Mouse (Mus musculus) olfactory bulb, adult 2 months (tissue): ENCODE data around the gene Apoc4. TPM values are rescaled to one million over a fixed set of nuclear protein-coding genes. Genes with fewer than 3 reads are reported as not detected.

Experiments
- H3K27ac ChIP-seq: fragments of 200-500 bp; 2 replicates; pipeline ENCODE4 v1.5.1; 2012; ENCODE audit warnings: low read depth, low read length; ENCODE audit not compliant: insufficient read depth
- H3K4me1 ChIP-seq: fragments of 200-500 bp; 2 replicates; pipeline ENCODE4 v1.6.1; 2012; ENCODE audit warnings: low read length; ENCODE audit not compliant: control insufficient read depth, insufficient read depth
- H3K4me3 ChIP-seq: fragments of 200-500 bp; 2 replicates; pipeline ENCODE4 v1.5.1; 2012; ENCODE audit warnings: mild to moderate bottlenecking, low read depth, low read length, moderate library complexity; ENCODE audit not compliant: insufficient read depth
- CTCF ChIP-seq: fragments of 200-500 bp; IDR thresholded peaks from 2 replicates; pipeline ENCODE4 v1.5.1; 2012; ENCODE audit warnings: low read depth, mild to moderate bottlenecking, low read length, moderate library complexity; ENCODE audit not compliant: insufficient read depth
- POLR2A ChIP-seq: fragments of 200-500 bp; IDR thresholded peaks from 2 replicates; pipeline ENCODE4 v1.6.1; 2012; ENCODE audit warnings: mild to moderate bottlenecking, low read depth, low read length, moderate library complexity; ENCODE audit not compliant: insufficient read depth
- WGBS: fragments of 180-500 bp; shearing (Covaris S2); methylation state at CpG from one replicate; pipeline ENCODE4 v1.1.7; 2018; 5-methylcytosine and 5-hydroxymethylcytosine counted together
- polyA plus RNA-seq: library from polyadenylated mRNA; stranded (reverse); fragments of >200 nt; gene quantifications from 2 replicates; pipeline ENCODE4 v1.2.4, GENCODE M21; 2012; ENCODE audit warnings: low replicate concordance; ENCODE audit not compliant: missing spikeins, insufficient read depth, insufficient read length

The Apoc4 gene
- polyA plus RNA-seq, 1 experiment = not detected

DNA sequence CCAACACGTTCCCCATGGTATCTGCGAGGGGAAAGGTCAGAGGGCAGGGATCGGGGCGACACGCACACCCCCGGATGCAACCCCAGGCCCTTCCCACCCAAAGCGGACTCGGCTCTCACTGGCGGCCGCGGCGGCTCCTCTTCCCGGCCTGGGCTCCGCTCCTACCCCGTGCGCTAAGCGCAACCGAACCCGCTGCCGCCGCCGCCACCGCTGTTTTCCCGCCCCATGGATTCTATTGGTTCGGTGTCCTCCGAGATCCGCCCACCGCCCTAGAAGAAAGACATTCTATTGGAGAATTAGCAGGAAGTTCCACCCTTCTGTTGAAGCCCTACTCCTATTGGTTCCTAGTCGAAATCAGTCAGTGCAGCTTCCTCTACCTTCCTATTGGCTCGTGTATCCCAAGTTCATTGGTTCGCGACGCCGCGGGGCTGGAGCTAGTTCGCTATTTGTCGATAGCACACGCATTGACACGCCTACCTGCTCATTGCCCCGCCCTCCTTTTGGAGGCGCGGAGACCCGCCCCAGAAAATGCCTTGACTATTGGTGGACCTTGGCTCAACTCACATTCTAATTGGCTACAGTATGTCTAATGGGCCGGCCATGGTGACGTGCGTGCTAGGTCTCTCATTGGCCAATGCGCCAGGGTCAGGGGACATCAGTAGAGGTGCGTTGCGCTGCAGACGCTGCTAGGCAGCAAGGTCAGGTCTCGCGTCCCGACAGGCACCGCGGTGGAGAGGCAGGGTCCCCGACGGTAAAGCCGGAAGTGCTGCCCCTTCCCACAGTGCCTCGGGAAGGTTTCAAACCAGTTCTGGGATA lies 34.2 kb upstream of the Apoc4 start, which contains the start of gene Tomm40:
TSS of gene Tomm40 (minus strand) at position 200 of the 816 bp plus-strand sequence.
- WGBS = under 1% methylated on average over 59 of the region's 59 CpGs
- Histone ChIP-seq H3K4me3 (peak within 1 kb of the TSS; percentile 67), H3K27ac (peak within 1 kb of the TSS; percentile 89), H3K4me1 (peaks cover 11% of the 10 kb centered on the region)
- TF ChIP-seq CTCF (no peak), POLR2A (peak; percentile 47; the same call in 1 of the 2 replicates)

DNA sequence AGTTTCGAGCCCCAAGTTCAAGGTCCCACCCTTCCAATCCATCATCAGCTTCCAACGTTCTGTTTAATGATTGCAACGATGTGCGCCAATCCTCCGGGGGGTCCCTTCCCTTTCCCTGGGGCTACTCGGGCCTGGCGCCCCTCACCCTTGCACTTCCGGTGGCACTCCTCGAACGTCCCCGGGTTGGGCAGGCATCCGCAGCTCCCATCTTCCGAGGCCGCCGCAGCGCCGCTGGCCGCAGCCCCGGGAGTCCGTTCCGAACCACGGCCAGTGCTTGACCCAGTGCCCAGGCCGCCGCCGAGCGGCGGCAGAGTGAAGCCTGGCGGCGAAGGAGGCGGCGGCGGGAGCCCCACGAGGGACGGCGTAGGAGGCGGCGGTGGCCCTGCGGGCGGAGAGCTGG lies 33.6 kb upstream of the Apoc4 start:
- Histone ChIP-seq H3K4me3 (peak overlapping the region; percentile 67), H3K4me1 (peaks cover 11% of the 10 kb centered on the region), H3K27ac (peak overlapping the region; percentile 26)
- WGBS = under 1% methylated on average over 39 of the region's 39 CpGs
- TF ChIP-seq POLR2A (no peak), CTCF (no peak)

DNA sequence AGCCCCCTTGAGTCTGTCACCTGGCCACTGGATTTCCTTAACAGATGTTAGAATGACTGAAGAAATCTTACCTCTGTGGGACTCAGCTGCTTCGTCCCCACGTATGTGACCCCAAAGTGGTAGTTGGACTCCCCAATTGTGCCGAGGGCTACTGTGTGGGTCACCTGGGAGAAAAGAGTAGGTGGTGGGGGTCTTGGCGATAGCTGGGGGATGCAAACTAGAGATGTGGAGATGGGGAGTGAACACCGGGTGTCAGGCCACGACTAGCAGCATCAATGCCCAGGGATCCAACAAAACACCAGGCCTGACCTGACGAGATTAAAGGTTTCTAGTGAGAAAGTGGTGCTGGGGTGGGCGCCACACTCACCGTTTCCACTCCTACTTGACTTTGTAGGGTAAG lies 32.3 kb upstream of the Apoc4 start:
- Histone ChIP-seq H3K27ac (no peak overlapping the region), H3K4me3 (no peak overlapping the region), H3K4me1 (peaks cover 11% of the 10 kb centered on the region)
- 87% methylated on average over 9 of the region's 9 CpGs for WGBS
- TF ChIP-seq POLR2A (no peak), CTCF (no peak)

DNA sequence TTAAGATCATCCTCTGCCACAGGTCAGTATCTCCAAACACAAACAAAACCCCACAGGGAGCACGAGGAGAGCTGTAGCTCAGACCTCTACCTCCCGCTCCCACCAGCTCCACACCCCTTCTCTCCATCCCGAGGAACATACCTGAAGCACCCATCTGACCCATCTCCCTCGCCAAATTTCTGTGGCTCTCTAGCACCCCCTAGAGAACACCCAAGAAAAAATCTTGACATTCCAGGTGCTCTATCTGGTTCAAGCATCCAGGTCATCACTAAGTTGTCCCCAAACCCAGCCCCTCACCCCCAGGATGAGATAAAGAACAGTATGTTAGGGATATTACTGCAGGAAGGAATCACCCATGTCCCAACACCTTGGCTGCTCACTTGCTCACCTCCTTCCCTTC lies 31.9 kb upstream of the Apoc4 start:
- no peak overlapping the region for H3K27ac ChIP-seq
- 42% methylated on average over 4 of the region's 4 CpGs for WGBS
- no peak overlapping the region for H3K4me3 ChIP-seq
- TF ChIP-seq POLR2A (no peak), CTCF (no peak)
- H3K4me1 ChIP-seq = peaks cover 11% of the 10 kb centered on the region

DNA sequence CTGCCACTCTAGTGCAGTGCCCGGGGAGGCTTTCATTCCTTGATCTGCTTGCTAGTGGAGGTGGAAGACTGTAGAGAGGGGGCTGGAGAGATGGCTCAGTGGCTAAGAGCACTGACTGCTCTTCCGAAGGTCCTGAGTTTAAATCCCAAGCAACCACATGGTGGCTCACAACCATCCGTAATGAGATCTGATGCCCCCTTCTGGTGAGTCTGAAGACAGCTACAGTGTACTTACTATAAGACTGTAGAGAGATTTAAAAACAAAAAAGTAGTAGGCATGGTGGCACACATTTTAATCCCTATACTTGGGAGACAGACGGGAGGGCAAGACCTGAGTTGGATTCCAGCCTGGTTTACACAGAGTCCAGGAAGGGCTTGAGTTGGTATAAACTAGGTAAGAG lies 31.1 kb upstream of the Apoc4 start:
- no peak for TF ChIP-seq POLR2A
- 45% methylated on average over 4 of the region's 4 CpGs for WGBS
- no peak overlapping the region for H3K4me3 ChIP-seq

DNA sequence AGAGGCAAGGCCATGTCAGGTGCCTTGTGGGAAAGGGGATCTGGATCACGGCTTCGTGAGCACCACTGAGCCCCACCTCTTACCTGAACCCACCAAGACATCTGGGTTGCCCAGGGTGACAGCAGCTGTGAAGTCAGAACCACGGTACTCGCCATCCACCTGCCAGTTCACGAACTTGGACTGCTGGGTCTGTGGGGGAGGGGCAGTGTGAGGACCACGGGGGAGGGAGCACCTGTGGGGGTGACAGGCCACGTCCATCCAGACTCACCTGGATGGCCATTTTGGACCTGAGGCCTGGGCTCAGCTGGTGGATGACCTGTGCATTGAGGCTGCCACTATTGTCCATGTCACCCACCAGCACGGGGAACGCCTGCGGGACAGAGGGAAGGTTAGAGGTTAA lies 29.4 kb upstream of the Apoc4 start:
- Histone ChIP-seq H3K4me3 (no peak overlapping the region), H3K4me1 (peaks cover 7% of the 10 kb centered on the region), H3K27ac (no peak overlapping the region)
- TF ChIP-seq CTCF (no peak), POLR2A (no peak)
- WGBS = 88% methylated on average over 10 of the region's 10 CpGs

More for the DNA sequence above, 31.1 kb upstream of the Apoc4 start:
- no peak overlapping the region for H3K27ac ChIP-seq
- H3K4me1 ChIP-seq = peaks cover 11% of the 10 kb centered on the region

DNA sequence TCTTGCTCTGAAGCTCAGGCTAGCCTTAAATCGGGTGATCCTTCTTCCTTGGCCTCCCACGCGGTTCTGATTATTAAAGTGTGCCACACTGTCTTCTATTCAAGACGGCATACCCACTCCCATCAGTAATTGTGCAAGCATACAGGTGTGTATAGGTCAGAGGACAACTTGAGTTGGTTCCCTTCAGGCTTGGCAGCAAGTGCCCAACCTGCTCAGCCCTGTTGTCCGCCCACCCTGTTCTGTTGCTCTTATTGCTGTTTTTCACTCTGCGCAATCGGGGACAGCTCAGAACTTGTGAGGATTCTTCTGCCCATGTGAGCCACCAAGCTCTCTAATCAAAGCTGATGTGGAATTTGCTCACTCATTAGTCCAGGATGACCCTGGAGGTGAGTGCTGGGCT lies 24.0 kb upstream of the Apoc4 start:
- 93% methylated on average over 7 of the region's 7 CpGs for WGBS
- TF ChIP-seq POLR2A = no peak
- no peak for TF ChIP-seq CTCF
- no peak overlapping the region for H3K4me3 ChIP-seq
- peaks cover 3% of the 10 kb centered on the region; the same call in 1 of the 2 replicates for H3K4me1 ChIP-seq
- no peak overlapping the region for H3K27ac ChIP-seq

DNA sequence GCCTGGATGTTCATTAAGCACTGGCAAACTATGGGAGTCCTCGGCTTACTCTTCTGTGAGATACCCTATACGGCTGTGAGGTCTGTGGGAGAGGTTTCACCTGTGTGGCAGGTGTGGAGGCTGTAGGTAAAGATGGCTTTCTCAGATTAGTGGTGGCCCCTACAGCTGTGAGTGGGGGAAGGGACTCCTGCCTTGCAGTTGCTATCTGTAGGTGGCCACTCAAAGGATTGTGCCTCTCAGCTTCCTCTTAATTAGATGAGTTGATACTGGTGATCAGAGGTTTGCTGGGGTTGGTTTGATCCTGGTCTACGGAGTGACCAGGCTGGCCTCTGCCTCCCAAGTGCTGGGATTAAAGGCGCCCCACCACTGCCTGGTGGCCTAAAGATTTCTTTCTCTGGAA lies 23.2 kb upstream of the Apoc4 start:
- TF ChIP-seq POLR2A (no peak), CTCF (no peak)
- no peak overlapping the region for H3K27ac ChIP-seq
- H3K4me1 ChIP-seq = peaks cover 4% of the 10 kb centered on the region
- H3K4me3 ChIP-seq = no peak overlapping the region
- 90% methylated on average over 4 of the region's 4 CpGs for WGBS

DNA sequence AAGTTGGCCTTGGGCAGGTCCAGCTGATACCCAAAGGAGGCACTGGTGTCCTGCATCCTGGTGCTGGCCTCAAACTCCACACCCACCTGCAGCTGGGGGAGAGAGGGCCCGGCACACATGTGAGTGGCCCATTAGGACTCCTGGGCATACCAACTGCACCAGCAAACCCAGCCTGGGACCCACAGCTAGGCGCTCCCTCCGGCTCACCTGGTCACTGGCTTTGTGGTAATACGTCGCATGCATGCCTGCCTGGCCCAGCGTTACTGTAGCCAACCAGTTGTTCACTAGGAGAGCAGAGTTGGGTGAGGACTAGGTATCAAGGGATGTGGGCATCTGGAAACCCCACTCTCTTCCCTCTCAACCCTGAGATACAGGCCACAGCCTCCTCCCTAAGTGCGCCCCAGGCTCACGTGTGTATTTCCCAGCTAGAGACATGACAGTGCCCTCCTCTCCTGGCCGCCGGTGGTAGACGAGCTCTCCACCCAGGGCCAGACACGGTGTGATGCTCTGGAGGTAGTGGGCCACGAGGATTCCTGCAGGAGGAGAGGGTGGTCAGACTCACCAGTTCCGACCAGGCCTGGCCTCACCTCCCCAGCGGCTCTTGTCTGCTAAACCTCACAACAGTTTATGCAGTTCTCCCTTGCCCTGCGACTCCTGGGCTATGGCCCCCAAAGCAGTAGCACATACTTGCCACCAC lies 21.7 kb upstream of the Apoc4 start:
- no peak for TF ChIP-seq CTCF
- no peak for TF ChIP-seq POLR2A
- 94% methylated on average over 16 of the region's 16 CpGs for WGBS
- peaks cover 16% of the 10 kb centered on the region for H3K4me1 ChIP-seq
- H3K4me3 ChIP-seq = no peak overlapping the region
- no peak overlapping the region for H3K27ac ChIP-seq
